Mouse (Mus musculus): ENCODE data around the gene Klhl32. TPM values are rescaled to one million over a fixed set of nuclear protein-coding genes. Genes with fewer than 3 reads are reported as not detected.

The Klhl32 gene
- total RNA-seq, 2 experiments from 2014 or later = 5.0 to 5.9 TPM

Other genes with a start within 250 kb of the Klhl32 start
- 10 to 100 TPM; 36.5 to 48.7 TPM for gene Ndufaf4, start 47.0 kb upstream of the Klhl32 start, total RNA-seq (2021)
- gene Gpr63, start 115.3 kb upstream of the Klhl32 start, total RNA-seq (2021) = 1 to 10 TPM; 2.0 to 4.3 TPM

All from adrenal gland, adult 18-20 months (tissue).